Mouse (Mus musculus): ENCODE results near the gene Mtrf1. TPM values are rescaled to one million over a fixed set of nuclear protein-coding genes. Genes with fewer than 3 reads are reported as not detected.

The Mtrf1 gene
- 9.4 and 11.0 TPM in 2 replicates for polyA plus RNA-seq (2015; fragmentation: Nextera tagmentation; extraction: Ambion mirVana)

DNA sequence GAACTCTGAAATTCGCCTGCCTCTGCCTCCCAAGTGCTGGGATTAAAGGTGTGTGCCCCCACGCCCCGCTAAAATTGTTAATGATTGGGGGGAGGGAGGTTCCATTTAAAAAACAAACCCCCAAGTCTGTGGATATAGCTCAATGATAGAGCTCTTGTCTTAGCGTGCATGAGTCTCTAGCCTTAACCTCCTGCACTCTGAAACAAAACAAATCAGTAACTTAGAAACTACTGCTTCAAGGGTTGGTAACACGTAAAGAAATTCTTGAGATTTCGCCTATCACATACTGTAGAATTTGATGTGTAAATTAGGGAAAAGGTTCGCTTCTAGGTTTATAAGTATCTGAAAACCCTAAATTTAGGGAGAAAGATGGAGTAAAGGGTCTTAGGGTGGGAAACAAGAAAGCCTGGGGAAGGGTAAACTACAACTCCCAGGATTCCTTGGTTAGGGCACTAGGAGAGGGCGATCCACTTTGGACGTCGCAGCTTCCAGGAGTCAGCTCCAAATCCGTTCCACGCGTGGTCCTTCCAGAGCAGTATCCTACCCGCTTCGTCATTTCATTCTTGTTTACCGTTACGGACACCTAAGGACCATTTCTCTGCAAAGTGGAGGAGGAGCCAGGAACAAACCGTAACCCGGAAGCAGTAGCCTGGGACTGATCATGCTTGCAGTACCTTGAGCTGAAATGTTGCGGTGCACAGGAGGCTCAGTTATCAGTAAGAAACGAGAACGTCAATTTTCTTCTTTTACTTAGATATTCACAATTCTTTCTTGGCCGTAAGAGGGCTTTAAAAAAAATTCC is at the start of gene Mtrf1:
Gene Mtrf1, plus strand, starts transcription at position 452 of the 802 bp plus-strand sequence.
- Histone ChIP-seq H3K4me2 (peak within 1 kb of the TSS; percentile 62), H3K27ac (peak within 1 kb of the TSS; percentile 91), H3K4me3 (replicated peaks) (peak within 1 kb of the TSS; percentile 70), H3K27me3 (replicated peaks) (no peaks in the 10 kb centered on the region), H3K4me1 (no peaks in the 10 kb centered on the region), H3K9ac (peak within 1 kb of the TSS; percentile 48; the same call in 1 of the 2 replicates), H3K36me3 (peaks cover 3% of the 10 kb centered on the region; the same call in 1 of the 2 replicates), H3K9me3 (no peaks in the 10 kb centered on the region)
- 16% methylated on average over 23 of the region's 23 CpGs for WGBS
- peak; percentile 86 for ATAC-seq (ENCODE audit: insufficient read depth, low FRiP score, low read depth)

DNA sequence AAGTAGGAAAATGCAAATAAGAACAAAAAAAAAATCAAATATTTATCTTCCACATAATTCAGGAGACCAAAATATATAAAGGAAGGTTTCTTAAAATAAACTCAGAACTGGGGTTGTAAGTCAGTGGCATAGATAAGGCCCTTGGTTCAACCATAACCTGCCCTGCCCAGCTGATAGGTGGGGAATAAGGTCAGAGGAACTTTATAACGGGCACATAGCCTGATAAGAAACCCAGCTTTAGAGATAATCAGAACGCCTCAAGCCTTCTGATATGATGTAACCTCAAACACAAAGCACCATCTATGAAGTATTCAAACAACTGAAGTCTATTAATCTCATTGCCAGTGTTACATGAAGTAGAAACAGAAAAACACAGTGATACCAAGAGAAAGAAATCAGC is 39.5 kb upstream of the Mtrf1 start:
- no peaks in the 10 kb centered on the region for H3K27me3 ChIP-seq (replicated peaks)
- H3K4me1 ChIP-seq = no peaks in the 10 kb centered on the region
- WGBS = 72% methylated on average over 2 of the region's 2 CpGs
- H3K27ac ChIP-seq = no peak overlapping the region
- H3K36me3 ChIP-seq = peaks cover 22% of the 10 kb centered on the region; the same call in 1 of the 2 replicates
- no peak overlapping the region for H3K4me3 ChIP-seq (replicated peaks)
- peak; percentile 75 for ATAC-seq (ENCODE audit: insufficient read depth, low FRiP score, low read depth)
- no peak overlapping the region for H3K9ac ChIP-seq
- no peak overlapping the region for H3K4me2 ChIP-seq
- no peaks in the 10 kb centered on the region for H3K9me3 ChIP-seq

DNA sequence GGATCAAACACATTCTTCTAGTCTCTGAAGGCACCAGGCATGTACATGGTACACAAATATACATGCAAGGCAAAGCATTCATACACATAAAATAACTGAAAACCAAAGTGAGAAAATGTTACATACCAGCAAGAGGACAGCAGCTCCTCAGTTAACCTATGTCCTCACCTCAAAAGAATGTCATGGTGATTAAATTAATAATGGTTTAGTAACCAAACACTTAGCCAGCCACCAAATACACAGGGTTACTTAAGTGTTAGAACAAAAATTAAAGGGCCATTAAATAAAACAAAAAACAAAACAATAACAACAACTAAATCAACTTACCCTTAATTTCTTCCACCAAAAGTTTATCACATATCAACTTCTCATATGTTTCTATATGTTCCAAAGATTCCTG is 20.5 kb upstream of the Mtrf1 start:
- H3K27ac ChIP-seq = no peak overlapping the region
- H3K27me3 ChIP-seq (replicated peaks) = no peaks in the 10 kb centered on the region
- H3K9ac ChIP-seq = no peak overlapping the region
- H3K4me1 ChIP-seq = no peaks in the 10 kb centered on the region
- 0 out of 2 replicates have a peak, but pooled peaks cover 8% of the 10 kb centered on the region for H3K36me3 ChIP-seq
- no peak for ATAC-seq (ENCODE audit: insufficient read depth, low FRiP score, low read depth)
- H3K4me3 ChIP-seq (replicated peaks) = no peak overlapping the region
- no peaks in the 10 kb centered on the region for H3K9me3 ChIP-seq
- H3K4me2 ChIP-seq = no peak overlapping the region

DNA sequence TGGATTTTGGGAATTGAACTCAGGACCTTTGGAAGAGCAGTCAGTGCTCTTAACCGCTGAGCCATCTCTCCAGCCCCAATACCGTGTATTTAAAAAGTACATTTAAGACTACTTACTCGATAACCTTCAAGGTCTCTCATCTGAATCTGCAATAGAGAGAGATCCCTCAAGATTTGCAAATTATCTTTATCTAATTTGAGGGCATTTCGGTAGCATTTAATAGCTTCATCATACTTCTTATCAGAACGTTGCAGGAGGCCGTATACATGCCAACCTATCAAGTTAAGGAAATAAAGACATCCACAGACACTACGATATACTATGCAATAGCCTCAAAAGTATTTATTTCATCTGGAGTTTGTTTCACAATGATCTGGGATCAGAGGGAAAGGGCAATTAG is 14.5 kb upstream of the Mtrf1 start:
- 91% methylated on average over 7 of the region's 7 CpGs for WGBS
- Histone ChIP-seq H3K9ac (no peak overlapping the region), H3K36me3 (peaks cover 6% of the 10 kb centered on the region; the same call in 1 of the 2 replicates), H3K9me3 (no peaks in the 10 kb centered on the region), H3K4me1 (no peaks in the 10 kb centered on the region), H3K27me3 (replicated peaks) (no peaks in the 10 kb centered on the region), H3K4me3 (replicated peaks) (no peak overlapping the region), H3K4me2 (no peak overlapping the region), H3K27ac (no peak overlapping the region)
- no peak for ATAC-seq (ENCODE audit: insufficient read depth, low FRiP score, low read depth)

DNA sequence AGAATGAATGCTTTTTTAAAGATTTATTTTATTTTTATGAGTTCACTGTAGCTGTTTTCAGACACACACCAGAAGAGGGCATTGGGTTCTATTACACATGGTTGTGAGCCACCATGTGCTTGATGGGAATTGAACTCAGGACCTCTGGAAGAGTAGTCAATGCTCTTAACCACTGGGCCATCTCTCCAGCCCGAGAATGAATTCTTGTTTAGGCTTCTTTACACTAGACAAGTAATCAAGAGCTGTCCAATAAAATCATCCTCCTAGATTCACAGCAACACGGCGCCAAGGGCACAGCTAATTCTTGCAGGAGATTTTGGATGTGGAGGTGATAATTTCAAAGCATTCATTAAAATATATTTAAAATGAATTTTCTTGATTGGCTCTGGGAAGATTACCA is 9.3 kb upstream of the Mtrf1 start:
- no peak for ATAC-seq (ENCODE audit: insufficient read depth, low FRiP score, low read depth)
- no peak overlapping the region for H3K27ac ChIP-seq
- peaks cover 6% of the 10 kb centered on the region for H3K4me1 ChIP-seq
- no peaks in the 10 kb centered on the region for H3K9me3 ChIP-seq
- peaks cover 4% of the 10 kb centered on the region; the same call in 1 of the 2 replicates for H3K36me3 ChIP-seq
- no peaks in the 10 kb centered on the region for H3K27me3 ChIP-seq (replicated peaks)
- no peak overlapping the region for H3K9ac ChIP-seq
- H3K4me3 ChIP-seq (replicated peaks) = no peak overlapping the region
- WGBS = 92% methylated on average over 3 of the region's 3 CpGs
- H3K4me2 ChIP-seq = no peak overlapping the region

DNA sequence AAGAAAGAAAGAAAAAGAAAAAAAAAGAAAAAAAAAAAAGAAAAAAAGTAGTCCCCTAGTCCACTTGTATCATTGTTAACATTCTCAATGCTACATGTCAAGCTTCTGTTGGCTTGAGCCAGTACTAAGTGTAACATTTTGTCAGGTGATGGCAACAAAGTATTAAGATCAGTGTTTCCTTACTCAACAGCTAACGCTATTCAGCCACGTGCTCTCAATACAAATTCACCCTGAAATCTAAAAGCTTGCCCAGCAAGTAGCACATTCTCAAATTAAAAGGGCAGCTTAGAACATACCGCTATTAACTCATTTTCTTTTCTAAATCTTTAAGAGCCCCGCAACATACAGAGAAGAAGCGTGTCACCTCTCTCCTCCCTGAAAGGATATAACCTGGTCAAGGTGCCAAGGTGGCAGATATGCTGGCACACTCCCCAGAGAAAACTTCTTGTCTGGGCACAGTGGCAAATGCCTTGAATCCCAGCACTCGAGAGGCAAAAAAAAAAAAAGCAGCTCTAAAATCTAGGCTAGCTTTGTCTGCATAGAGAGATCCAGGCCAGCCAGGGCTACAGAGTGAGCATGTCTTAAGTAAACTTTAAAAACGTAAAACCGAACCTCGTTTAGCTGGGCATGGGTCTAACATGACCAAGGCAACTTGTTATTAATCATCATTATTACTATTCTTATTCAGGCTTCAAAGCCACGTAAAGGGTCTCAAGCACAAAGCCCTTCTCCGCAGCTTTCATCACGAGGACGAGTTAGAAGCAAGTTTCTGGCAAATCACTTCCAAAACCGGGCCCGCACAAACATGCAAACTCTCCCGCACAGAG is 7.9 kb upstream of the Mtrf1 start:
- peaks cover 4% of the 10 kb centered on the region; the same call in 1 of the 2 replicates for H3K36me3 ChIP-seq
- peak overlapping the region; percentile 83 for H3K4me2 ChIP-seq
- H3K9me3 ChIP-seq = no peaks in the 10 kb centered on the region
- H3K9ac ChIP-seq = peak overlapping the region; percentile 89
- H3K4me3 ChIP-seq (replicated peaks) = peak overlapping the region; percentile 77
- H3K27me3 ChIP-seq (replicated peaks) = no peaks in the 10 kb centered on the region
- H3K4me1 ChIP-seq = peaks cover 6% of the 10 kb centered on the region
- ATAC-seq (ENCODE audit: insufficient read depth, low FRiP score, low read depth) = no peak
- WGBS = 1% methylated on average over 16 of the region's 16 CpGs
- peak overlapping the region; percentile 98 for H3K27ac ChIP-seq

DNA sequence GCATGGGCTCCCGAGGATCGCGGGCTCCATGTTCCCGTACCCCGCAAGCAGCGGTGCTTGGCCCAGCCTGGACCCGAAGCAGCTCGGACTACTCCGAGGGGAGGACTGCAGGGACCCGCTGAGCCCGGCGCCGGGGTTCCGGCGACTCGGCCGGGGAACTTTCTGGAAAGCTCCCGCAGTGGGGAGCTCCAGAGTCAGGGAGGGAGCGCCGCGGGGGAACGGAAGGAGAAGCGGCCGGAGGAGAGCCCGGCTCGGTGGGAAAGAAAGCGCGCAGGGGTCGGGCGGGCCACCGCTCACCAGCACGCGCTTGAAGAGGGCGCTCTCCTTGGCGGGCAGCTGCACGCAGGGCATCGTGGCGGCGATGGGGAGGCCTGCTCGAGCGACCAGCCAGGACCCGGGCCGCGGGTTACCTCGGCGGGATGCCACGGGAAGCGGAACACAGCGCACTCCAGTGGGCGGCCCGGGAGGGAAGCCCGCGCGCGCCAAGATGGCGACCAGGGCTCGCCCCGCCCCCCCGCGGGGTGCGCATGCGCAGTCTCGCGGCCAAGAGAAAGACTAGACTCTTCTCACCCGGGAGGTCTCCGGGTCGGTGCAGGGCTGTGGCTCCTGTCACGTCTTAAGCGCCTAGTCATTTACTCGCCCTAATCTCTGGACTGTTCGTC is 7.2 kb upstream of the Mtrf1 start, which contains the start of gene Naa16:
Gene Naa16, minus strand, starts transcription at position 514 of the 662 bp plus-strand sequence.
- H3K4me2 ChIP-seq = peak within 1 kb of the TSS; percentile 83
- peak; percentile 95 for ATAC-seq (ENCODE audit: insufficient read depth, low FRiP score, low read depth)
- no peaks in the 10 kb centered on the region for H3K9me3 ChIP-seq
- no peaks in the 10 kb centered on the region for H3K27me3 ChIP-seq (replicated peaks)
- peak within 1 kb of the TSS; percentile 98 for H3K27ac ChIP-seq
- H3K4me1 ChIP-seq = peaks cover 6% of the 10 kb centered on the region
- H3K36me3 ChIP-seq = peaks cover 4% of the 10 kb centered on the region; the same call in 1 of the 2 replicates
- H3K9ac ChIP-seq = peak within 1 kb of the TSS; percentile 89
- under 1% methylated on average over 69 of the region's 71 CpGs for WGBS
- H3K4me3 ChIP-seq (replicated peaks) = peak within 1 kb of the TSS; percentile 77

DNA sequence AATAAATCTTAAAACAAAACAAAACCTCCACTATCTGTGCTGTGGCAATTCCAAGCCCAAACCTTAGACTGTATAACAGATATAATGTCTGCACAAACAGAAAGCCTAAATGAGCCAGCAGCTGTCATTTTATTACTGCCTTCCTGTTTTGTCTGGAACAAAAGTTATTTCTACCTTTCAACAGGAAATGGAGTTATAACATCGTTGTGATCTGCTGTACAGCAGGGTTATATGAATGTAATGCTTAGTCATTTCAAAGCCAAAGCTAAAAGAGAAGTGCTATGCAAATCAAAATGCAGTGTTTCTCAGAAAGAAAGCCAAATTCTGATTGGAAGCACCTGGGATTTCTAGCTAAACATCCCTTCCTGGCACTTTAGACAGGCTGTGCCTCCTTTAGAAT is 4.3 kb upstream of the Mtrf1 start:
- no peak overlapping the region for H3K9ac ChIP-seq
- H3K36me3 ChIP-seq = no peaks in the 10 kb centered on the region
- H3K4me2 ChIP-seq = no peak overlapping the region
- no peak for ATAC-seq (ENCODE audit: insufficient read depth, low FRiP score, low read depth)
- H3K27me3 ChIP-seq (replicated peaks) = no peaks in the 10 kb centered on the region
- WGBS = 55% methylated on average over 1 of the region's 1 CpGs
- H3K4me1 ChIP-seq = peaks cover 6% of the 10 kb centered on the region
- H3K9me3 ChIP-seq = no peaks in the 10 kb centered on the region
- no peak overlapping the region for H3K27ac ChIP-seq
- H3K4me3 ChIP-seq (replicated peaks) = no peak overlapping the region

DNA sequence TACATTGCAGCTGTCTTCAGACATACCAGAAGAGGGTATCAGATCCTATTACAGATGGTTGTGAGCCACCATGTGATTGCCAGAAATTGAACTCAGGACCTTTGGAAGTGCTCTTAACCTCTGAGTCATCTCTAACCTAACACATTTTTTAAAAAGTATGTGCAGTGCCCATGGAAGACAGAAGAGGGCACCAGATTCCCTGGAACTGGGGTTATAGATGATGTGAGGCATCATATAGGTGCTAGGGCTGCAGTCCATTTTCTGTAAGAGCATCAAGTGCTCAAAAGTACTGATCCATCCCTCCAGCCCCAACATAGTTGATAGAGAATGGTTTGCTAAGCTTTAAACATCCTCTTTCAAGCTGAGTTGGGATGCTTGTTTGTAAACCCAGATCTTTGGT is 3.0 kb upstream of the Mtrf1 start:
- Histone ChIP-seq H3K9ac (no peak overlapping the region), H3K36me3 (no peaks in the 10 kb centered on the region), H3K4me3 (replicated peaks) (no peak overlapping the region), H3K4me2 (no peak overlapping the region), H3K27me3 (replicated peaks) (no peaks in the 10 kb centered on the region), H3K27ac (no peak overlapping the region), H3K4me1 (no peaks in the 10 kb centered on the region), H3K9me3 (no peaks in the 10 kb centered on the region)
- ATAC-seq (ENCODE audit: insufficient read depth, low FRiP score, low read depth) = no peak

DNA sequence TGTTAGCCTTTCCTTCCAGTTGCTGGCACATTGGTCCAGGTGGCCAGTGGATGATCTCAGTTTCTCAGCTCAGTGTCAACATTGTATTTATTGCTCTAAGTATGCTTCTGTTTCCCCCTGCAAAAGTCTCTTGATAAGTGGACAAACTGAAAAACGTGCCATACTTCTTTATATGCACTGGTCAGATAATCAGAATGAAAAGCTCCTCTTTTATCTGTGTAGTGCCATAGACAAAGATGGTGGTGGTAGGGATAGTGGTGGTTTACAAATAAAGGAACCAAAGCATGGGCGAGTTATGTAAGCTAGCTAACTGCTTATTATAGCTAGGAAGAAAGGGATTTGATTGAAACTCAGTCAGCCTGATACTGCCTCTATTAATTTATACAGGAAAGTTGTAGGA is 10.1 kb downstream of the Mtrf1 start:
- 63% methylated on average over 2 of the region's 2 CpGs for WGBS
- H3K27ac ChIP-seq = no peak overlapping the region
- H3K4me1 ChIP-seq = peaks cover 5% of the 10 kb centered on the region; the same call in 1 of the 2 replicates
- no peak overlapping the region for H3K9ac ChIP-seq
- H3K36me3 ChIP-seq = 0 out of 2 replicates have a peak, but pooled peaks cover 8% of the 10 kb centered on the region
- no peak overlapping the region for H3K4me3 ChIP-seq (replicated peaks)
- no peak overlapping the region for H3K4me2 ChIP-seq
- H3K27me3 ChIP-seq (replicated peaks) = no peaks in the 10 kb centered on the region
- no peak for ATAC-seq (ENCODE audit: insufficient read depth, low FRiP score, low read depth)
- no peaks in the 10 kb centered on the region for H3K9me3 ChIP-seq

DNA sequence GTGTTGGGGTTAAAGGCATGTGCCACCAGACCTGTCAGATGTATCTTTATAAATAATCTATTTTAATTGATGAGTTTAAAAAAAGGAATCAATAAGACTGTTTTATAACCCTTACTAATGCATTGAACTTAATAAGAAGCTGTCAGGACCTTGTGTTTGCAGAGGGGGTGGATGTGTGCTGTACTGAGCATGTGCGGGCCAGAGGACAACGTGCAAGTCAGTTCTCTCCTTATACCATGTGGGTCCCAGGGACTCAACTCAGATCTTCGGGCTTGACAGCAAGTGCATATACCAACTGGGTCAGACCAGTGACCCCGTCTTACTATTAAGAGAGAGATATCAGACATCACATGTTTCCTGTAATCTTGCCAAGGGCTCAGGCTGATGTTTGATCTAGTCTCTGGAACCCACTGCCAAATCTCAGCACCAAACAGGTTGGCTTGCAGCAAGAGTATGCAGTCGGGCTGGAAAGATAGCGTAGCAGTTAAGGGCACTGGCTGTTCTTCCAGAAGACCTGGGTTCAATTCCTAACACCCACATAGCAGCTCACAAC is 11.8 kb downstream of the Mtrf1 start:
- H3K36me3 ChIP-seq = 0 out of 2 replicates have a peak, but pooled peaks cover 7% of the 10 kb centered on the region
- WGBS = 81% methylated on average over 6 of the region's 6 CpGs
- no peaks in the 10 kb centered on the region for H3K27me3 ChIP-seq (replicated peaks)
- 0 out of 2 replicates have a peak, but pooled peaks have one; percentile 38 for ATAC-seq (ENCODE audit: insufficient read depth, low FRiP score, low read depth)
- peaks cover 5% of the 10 kb centered on the region; the same call in 1 of the 2 replicates for H3K4me1 ChIP-seq
- no peak overlapping the region for H3K9ac ChIP-seq
- no peak overlapping the region for H3K4me3 ChIP-seq (replicated peaks)
- no peak overlapping the region for H3K27ac ChIP-seq
- H3K9me3 ChIP-seq = no peaks in the 10 kb centered on the region
- no peak overlapping the region for H3K4me2 ChIP-seq

Data from stomach, embryonic 15.5 days (tissue).